Mouse (Mus musculus) limb, embryonic 13.5 days (tissue): ENCODE data around the gene Adora2b. TPM values are rescaled to one million over a fixed set of nuclear protein-coding genes. Genes with fewer than 3 reads are reported as not detected.

Source experiments
- ATAC-seq: fragments of 200-750 bp; cut with Nextera tagmentation; 2 replicates; pipeline ENCODE4 v1.8.0; 2017; ENCODE audit warnings: low read depth, moderate number of reproducible peaks, moderate TSS enrichment; ENCODE audit not compliant: low FRiP score
- H3K27ac ChIP-seq: fragments of 300-500 bp; sonication (generic); 2 replicates; pipeline ENCODE4 v1.5.1; 2015; ENCODE audit warnings: inconsistent platforms, mild to moderate bottlenecking, moderate library complexity
- H3K27me3 ChIP-seq: fragments of 300-500 bp; sonication (generic); 2 replicates; pipeline ENCODE4 v1.6.1; 2015; ENCODE audit warnings: mild to moderate bottlenecking, inconsistent platforms
- H3K36me3 ChIP-seq: fragments of 300-500 bp; sonication (generic); 2 replicates; pipeline ENCODE4 v1.6.1; 2015; ENCODE audit warnings: inconsistent platforms, mild to moderate bottlenecking, moderate library complexity
- H3K4me1 ChIP-seq: fragments of 300-500 bp; sonication (generic); 2 replicates; pipeline ENCODE4 v1.6.1; 2015; ENCODE audit warnings: inconsistent platforms
- H3K4me2 ChIP-seq: fragments of 300-500 bp; sonication (generic); replicated peaks from 2 replicates; pipeline ENCODE4 v1.6.1; 2015; ENCODE audit warnings: inconsistent platforms, mild to moderate bottlenecking, moderate library complexity
- H3K4me3 ChIP-seq: fragments of 300-500 bp; sonication (generic); 2 replicates; pipeline ENCODE4 v1.5.1; 2015; ENCODE audit warnings: moderate library complexity, mild to moderate bottlenecking, inconsistent platforms
- H3K9ac ChIP-seq: fragments of 300-500 bp; sonication (generic); 2 replicates; pipeline ENCODE4 v1.6.1; 2015; ENCODE audit warnings: mild to moderate bottlenecking, inconsistent platforms
- H3K9me3 ChIP-seq: fragments of 300-500 bp; sonication (generic); 2 replicates; pipeline ENCODE4 v1.6.1; 2016; ENCODE audit warnings: inconsistent platforms
- WGBS: fragments of 180-500 bp; shearing (Covaris S2); methylation state at CpG from one replicate; pipeline ENCODE4 v1.1.7; 2015; 5-methylcytosine and 5-hydroxymethylcytosine counted together
- polyA plus RNA-seq: library from polyadenylated mRNA; unstranded; fragments of >200 nt; fragmentation: Nextera tagmentation; extraction: Ambion mirVana; gene quantifications from 2 replicates; pipeline ENCODE4 v1.2.1, GENCODE M21; 2015

Gene Adora2b
- polyA plus RNA-seq, 1 experiment from 2014 or later, result 10.4 TPM

- no peak overlapping the region for H3K9ac ChIP-seq
- H3K27me3 ChIP-seq, result no peaks in the 10 kb centered on the region
- H3K27ac ChIP-seq, result no peak overlapping the region
- no peak overlapping the region for H3K4me2 ChIP-seq
- H3K9me3 ChIP-seq, result no peaks in the 10 kb centered on the region
- 83% methylated on average over 6 of the region's 6 CpGs for WGBS
- no peak overlapping the region for H3K4me3 ChIP-seq
- ATAC-seq, result no peak
- H3K4me1 ChIP-seq, result no peaks in the 10 kb centered on the region
- H3K36me3 ChIP-seq, result peaks cover 42% of the 10 kb centered on the region
Observed at GRCm38 (mm10) chr11:62298883-62299282, 50.1 kb downstream of the Adora2b start.

GRCm38 (mm10) chr11:62305866-62306265 is 57.1 kb downstream of the Adora2b start:
- no peak for ATAC-seq
- Histone ChIP-seq H3K4me1 (no peaks in the 10 kb centered on the region), H3K4me2 (no peak overlapping the region), H3K36me3 (peaks cover 42% of the 10 kb centered on the region), H3K9ac (no peak overlapping the region), H3K27me3 (no peaks in the 10 kb centered on the region), H3K4me3 (no peak overlapping the region), H3K27ac (no peak overlapping the region), H3K9me3 (no peaks in the 10 kb centered on the region)
- WGBS, result 90% methylated on average over 2 of the region's 2 CpGs

GRCm38 (mm10) chr11:62309296-62309695 is 60.5 kb downstream of the Adora2b start:
- Histone ChIP-seq H3K27ac (no peak overlapping the region), H3K9ac (no peak overlapping the region), H3K4me3 (no peak overlapping the region), H3K4me2 (no peak overlapping the region), H3K4me1 (no peaks in the 10 kb centered on the region), H3K36me3 (peaks cover 65% of the 10 kb centered on the region), H3K27me3 (no peaks in the 10 kb centered on the region), H3K9me3 (no peaks in the 10 kb centered on the region)
- no peak for ATAC-seq
- 87% methylated on average over 2 of the region's 2 CpGs for WGBS

- ATAC-seq, result no peak
- 92% methylated on average over 5 of the region's 5 CpGs for WGBS
Observed at GRCm38 (mm10) chr11:62314984-62315383, 66.2 kb downstream of the Adora2b start.

More at GRCm38 (mm10) chr11:62314984-62315383, 66.2 kb downstream of the Adora2b start:
- H3K4me1 ChIP-seq, result no peaks in the 10 kb centered on the region
- no peaks in the 10 kb centered on the region for H3K27me3 ChIP-seq
- peaks cover 78% of the 10 kb centered on the region for H3K36me3 ChIP-seq
- no peak overlapping the region for H3K9ac ChIP-seq
- no peaks in the 10 kb centered on the region for H3K9me3 ChIP-seq
- H3K4me2 ChIP-seq, result no peak overlapping the region
- no peak overlapping the region for H3K4me3 ChIP-seq
- no peak overlapping the region for H3K27ac ChIP-seq

Other genes with a start within 250 kb of the Adora2b start
- 26.3 and 27.7 TPM in 2 replicates for gene Zswim7, start 32.4 kb downstream of the Adora2b start, polyA plus RNA-seq
- 24.9 and 25.0 TPM in 2 replicates for gene Ttc19, start 32.5 kb downstream of the Adora2b start, polyA plus RNA-seq
- gene Pigl, start 209.5 kb downstream of the Adora2b start, polyA plus RNA-seq, result 8.9 and 9.6 TPM in 2 replicates
- gene Ncor1, start 209.6 kb downstream of the Adora2b start, polyA plus RNA-seq, result 170 and 173 TPM in 2 replicates